Mouse (Mus musculus): Measurements from ENCODE around the gene Ptprc. TPM values are rescaled to one million over a fixed set of nuclear protein-coding genes. Genes with fewer than 3 reads are reported as not detected.

The Ptprc gene
- polyA plus RNA-seq, 1 experiment, result 15.1 TPM

DNA sequence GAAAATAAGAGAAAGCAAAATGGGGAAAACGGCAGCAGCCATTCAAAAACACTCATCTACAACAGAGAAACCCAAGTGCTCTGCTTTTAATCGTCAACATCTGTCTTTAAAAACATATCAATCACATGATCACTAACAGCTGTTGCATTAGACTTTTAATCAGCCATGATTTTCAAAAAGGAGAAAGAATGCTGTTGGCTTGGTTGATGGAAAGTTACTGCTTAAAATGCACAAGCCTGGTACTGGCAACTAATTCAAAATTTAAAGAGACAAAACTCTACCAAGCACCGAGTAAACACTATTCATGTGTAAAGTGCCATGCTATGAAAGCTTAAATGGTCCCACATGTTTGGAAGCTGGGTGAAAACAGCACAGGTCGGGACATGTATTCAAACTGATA is 151.9 kb downstream of the Ptprc start:
- WGBS, result 73% methylated on average over 4 of the region's 4 CpGs

DNA sequence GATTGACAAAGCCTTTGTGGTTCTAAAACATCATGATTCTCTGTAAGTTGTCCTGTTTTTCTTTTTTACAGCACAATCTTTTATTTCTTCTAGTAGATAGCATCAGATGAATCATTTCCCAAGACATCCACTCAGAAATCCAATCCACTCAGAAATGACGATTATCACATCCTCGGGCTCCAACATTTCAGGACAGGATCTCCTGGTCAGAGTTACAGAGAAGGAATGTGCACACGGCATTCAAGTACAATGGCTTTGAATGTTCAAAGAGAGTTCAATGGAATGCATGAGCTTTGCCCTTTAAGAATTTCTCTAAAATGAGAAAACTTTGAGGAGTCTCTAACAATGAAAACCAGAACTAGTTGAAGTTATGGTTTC is 152.6 kb downstream of the Ptprc start:
- Histone ChIP-seq H3K36me3 (ENCODE audit: control insufficient read depth, insufficient read depth, low read length) (no peaks in the 10 kb centered on the region), H3K27ac (ENCODE audit: insufficient read depth, low read depth, low read length) (no peak overlapping the region), H3K4me3 (ENCODE audit: low read depth, low read length) (no peak overlapping the region), H3K4me1 (ENCODE audit: control insufficient read depth, insufficient read depth, insufficient read length, low read length) (no peaks in the 10 kb centered on the region), H3K27me3 (ENCODE audit: control insufficient read depth, insufficient read depth, low read length) (no peaks in the 10 kb centered on the region)
- no peak for TF ChIP-seq POLR2A (IDR thresholded peaks at IDR 0.05; ENCODE audit: low read depth, low read length)
- WGBS, result 74% methylated on average over 3 of the region's 3 CpGs

More for the DNA sequence above, 151.9 kb downstream of the Ptprc start:
- H3K36me3 ChIP-seq (ENCODE audit: control insufficient read depth, insufficient read depth, low read length), result no peaks in the 10 kb centered on the region
- H3K27me3 ChIP-seq (ENCODE audit: control insufficient read depth, insufficient read depth, low read length), result no peaks in the 10 kb centered on the region
- H3K27ac ChIP-seq (ENCODE audit: insufficient read depth, low read depth, low read length), result no peak overlapping the region
- no peaks in the 10 kb centered on the region for H3K4me1 ChIP-seq (ENCODE audit: control insufficient read depth, insufficient read depth, insufficient read length, low read length)
- no peak for TF ChIP-seq CTCF (IDR thresholded peaks at IDR 0.05; ENCODE audit: extremely low read depth, insufficient read length, insufficient replicate concordance, low read depth, low read length)
- no peak for TF ChIP-seq POLR2A (IDR thresholded peaks at IDR 0.05; ENCODE audit: low read depth, low read length)
- no peak overlapping the region for H3K4me3 ChIP-seq (ENCODE audit: low read depth, low read length)

DNA sequence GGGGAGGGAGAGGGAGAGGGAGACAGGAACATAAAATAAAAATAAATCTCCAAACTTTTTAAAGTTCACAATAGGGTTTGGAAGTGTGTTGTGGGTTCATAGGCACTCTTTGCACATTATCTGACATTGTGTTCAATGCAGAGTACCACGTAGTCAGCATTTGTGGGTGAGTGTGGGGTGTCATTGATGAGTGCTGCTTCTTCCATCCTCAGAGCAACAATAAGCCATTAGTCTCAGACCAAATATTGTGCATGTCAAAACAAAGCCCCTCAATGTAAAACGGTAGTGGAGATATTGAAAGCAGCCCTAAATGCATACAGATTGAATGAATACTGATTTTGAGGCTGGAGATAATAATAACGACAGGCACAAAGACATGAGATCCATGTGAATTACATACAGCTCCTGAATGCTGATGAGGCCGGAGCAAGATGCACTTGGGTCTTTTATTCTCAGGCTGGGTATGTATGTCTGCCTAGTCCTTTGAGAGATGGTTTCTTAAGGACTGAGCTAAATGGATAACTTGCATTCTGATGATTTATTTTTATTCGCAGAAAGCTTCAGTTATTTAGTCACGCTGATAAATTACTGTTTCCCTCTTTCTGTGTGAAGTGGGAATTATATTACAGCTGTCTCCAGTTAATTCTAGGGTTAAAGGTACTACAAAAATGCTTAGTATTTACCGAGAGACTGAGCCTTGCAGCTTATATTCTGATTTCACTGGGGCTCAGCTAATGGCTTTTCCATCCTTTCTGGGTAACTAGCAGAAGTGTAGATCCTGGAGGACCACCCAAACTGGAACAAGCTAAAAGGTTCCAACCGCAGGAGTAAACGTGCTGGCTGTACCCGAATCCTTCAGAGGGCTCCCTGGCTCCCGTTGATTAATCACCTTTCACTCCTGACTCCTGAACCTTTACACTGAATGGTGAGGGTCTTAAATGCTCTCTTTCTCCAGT is 153.3 kb downstream of the Ptprc start:
- Histone ChIP-seq H3K27me3 (ENCODE audit: control insufficient read depth, insufficient read depth, low read length) (no peaks in the 10 kb centered on the region), H3K27ac (ENCODE audit: insufficient read depth, low read depth, low read length) (no peak overlapping the region), H3K36me3 (ENCODE audit: control insufficient read depth, insufficient read depth, low read length) (no peaks in the 10 kb centered on the region), H3K4me3 (ENCODE audit: low read depth, low read length) (no peak overlapping the region), H3K4me1 (ENCODE audit: control insufficient read depth, insufficient read depth, insufficient read length, low read length) (no peaks in the 10 kb centered on the region)
- WGBS, result 72% methylated on average over 11 of the region's 11 CpGs
- TF ChIP-seq CTCF (IDR thresholded peaks at IDR 0.05; ENCODE audit: extremely low read depth, insufficient read length, insufficient replicate concordance, low read depth, low read length) (no peak), POLR2A (IDR thresholded peaks at IDR 0.05; ENCODE audit: low read depth, low read length) (no peak)

Other genes starting within 250 kb of the Ptprc start
- gene Atp6v1g3, start 98.0 kb upstream of the Ptprc start, polyA plus RNA-seq (2012; rRNA removed), result not detected in 2 replicates

Measured in small intestine, adult 2 months (tissue).